Mouse (Mus musculus) gastrocnemius, postnatal 25 days (tissue): ENCODE results near the gene Rundc3b. TPM values are rescaled to one million over a fixed set of nuclear protein-coding genes. Genes with fewer than 3 reads are reported as not detected.

ENCODE experiments used
- DNase-seq: peaks from one replicate; pipeline ENCODE4 v3.0.0; 2022
- total RNA-seq, 2 experiments: library from RNA; stranded (reverse); gene quantifications; 1 replicate in 1 of 2; 2 replicates in 1 of 2; pipeline ENCODE4 v1.2.3; 2021

Gene Rundc3b
- total RNA-seq, 2 experiments from 2014 or later: 0.11 TPM; not detected in 1

GRCm38 (mm10) chr5:8488701-8489297, 134.0 kb downstream of the Rundc3b start:
- no peak for DNase-seq

DNA sequence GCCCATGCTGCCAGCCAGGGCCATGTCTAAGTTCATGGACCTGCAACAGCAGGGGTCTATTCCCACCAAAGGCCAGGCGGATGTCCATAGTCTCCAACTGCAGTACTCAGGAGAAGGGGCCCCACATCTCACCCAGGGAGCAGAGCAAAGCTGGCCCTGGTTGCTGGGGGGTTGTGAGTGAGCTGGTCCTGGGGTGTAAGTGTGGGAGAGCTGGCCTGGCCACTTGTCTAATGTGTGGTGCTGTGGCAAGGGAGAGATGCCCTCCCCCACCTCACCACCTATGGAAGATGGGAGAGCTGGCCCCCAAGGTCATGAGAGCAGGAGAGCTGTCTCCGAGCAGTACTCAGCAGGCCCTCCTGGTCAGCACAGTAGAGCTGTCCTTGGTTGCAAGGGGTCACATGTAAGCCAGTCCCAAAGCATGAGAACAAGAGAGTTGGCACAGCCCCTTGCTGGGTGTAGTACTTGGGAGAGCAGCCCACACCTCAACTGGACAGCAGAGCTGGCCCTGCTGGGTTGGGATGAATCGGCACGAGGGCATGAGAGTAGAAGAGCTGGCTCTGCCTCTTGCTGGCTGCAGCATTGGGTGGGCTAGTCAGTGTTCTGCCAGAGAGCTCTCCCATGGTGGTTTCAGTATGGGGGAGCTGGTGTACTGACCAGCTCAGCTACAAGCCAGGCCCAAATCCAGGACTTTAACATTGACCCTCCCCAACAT, 134.6 kb downstream of the Rundc3b start:
- no peak for DNase-seq

GRCm38 (mm10) chr5:8456561-8456960, 166.2 kb downstream of the Rundc3b start:
- DNase-seq: no peak

GRCm38 (mm10) chr5:8455565-8455964, 167.2 kb downstream of the Rundc3b start:
- no peak for DNase-seq

Other genes with a start within 250 kb of the Rundc3b start
- gene Dbf4, start 200.2 kb downstream of the Rundc3b start, total RNA-seq: under 1 TPM; 0.59 to 0.96 TPM
- 1 to 10 TPM; 3.7 to 4.1 TPM for gene Slc25a40, start 200.1 kb downstream of the Rundc3b start, total RNA-seq
- 1 to 10 TPM; 2.6 to 3.1 TPM for gene Abcb1a, start 37.1 kb upstream of the Rundc3b start, total RNA-seq
- gene Abcb1b, start 175.2 kb upstream of the Rundc3b start, total RNA-seq: 1 to 10 TPM; 2.6 to 2.7 TPM